Mouse (Mus musculus) MEL (cell line): ENCODE results near the gene Frrs1. TPM values are rescaled to one million over a fixed set of nuclear protein-coding genes. Genes with fewer than 3 reads are reported as not detected.

Experiments
- DNase-seq: peaks from one replicate; pipeline ENCODE4 v3.0.0; 2011; ENCODE audit warnings: low read depth, low spot score
- H3K27ac ChIP-seq: 2 replicates; pipeline ENCODE4 v1.5.1; 2012; ENCODE audit warnings: low read depth, mild to moderate bottlenecking, control low read depth, low read length, moderate library complexity; ENCODE audit not compliant: control insufficient read depth
- H3K27me3 ChIP-seq, 2 experiments: fragments of 150-350 bp in 1 of 2; sonication (generic) in 1 of 2; 2 replicates each; pipeline ENCODE4 v1.6.1; 2012; ENCODE audit warnings: low read length in 2 of 2, mild to moderate bottlenecking in 2 of 2, improper control_type of control experiment in 1 of 2, moderate library complexity in 1 of 2; ENCODE audit not compliant: insufficient read depth in 2 of 2, control insufficient read depth in 1 of 2
- H3K36me3 ChIP-seq, 2 experiments: 2 replicates each; pipeline ENCODE4 v1.6.1; 2012 to 2014; ENCODE audit warnings: low read length in 2 of 2, improper control_type of control experiment in 1 of 2, inconsistent platforms in 1 of 2, mild to moderate bottlenecking in 1 of 2; ENCODE audit not compliant: insufficient read depth in 2 of 2, control insufficient read depth in 1 of 2
- H3K4me1 ChIP-seq, 2 experiments: fragments of 150-350 bp in 1 of 2; sonication (generic) in 1 of 2; 2 replicates each; pipeline ENCODE4 v1.6.1; 2012; ENCODE audit warnings: low read length in 2 of 2, improper control_type of control experiment in 1 of 2, mild to moderate bottlenecking in 1 of 2; ENCODE audit not compliant: insufficient read depth in 2 of 2, control insufficient read depth in 1 of 2
- H3K4me3 ChIP-seq, 2 experiments: fragments of 150-350 bp in 1 of 2; sonication (generic) in 1 of 2; 2 replicates each; pipeline ENCODE4 v1.5.1; 2012; ENCODE audit warnings: low read depth in 2 of 2, low read length in 2 of 2, mild to moderate bottlenecking in 2 of 2, moderate library complexity in 2 of 2, control low read depth in 1 of 2, improper control_type of control experiment in 1 of 2; ENCODE audit not compliant: control insufficient read depth in 1 of 2, insufficient read depth in 1 of 2
- H3K79me2 ChIP-seq: 2 replicates; pipeline ENCODE4 v1.6.1; 2012; ENCODE audit warnings: mild to moderate bottlenecking, low read length, moderate library complexity; ENCODE audit not compliant: control insufficient read depth, poor library complexity, insufficient read depth
- H3K9ac ChIP-seq: 2 replicates; pipeline ENCODE4 v1.6.1; 2012; ENCODE audit warnings: low read depth, mild to moderate bottlenecking, control low read depth, low read length, moderate library complexity; ENCODE audit not compliant: control insufficient read depth, poor library complexity, severe bottlenecking
- H3K9me3 ChIP-seq: fragments of 150-350 bp; sonication (generic); replicated peaks from 2 replicates; pipeline ENCODE4 v1.6.1; 2012; ENCODE audit warnings: mild to moderate bottlenecking, low read length, improper control_type of control experiment, moderate library complexity; ENCODE audit not compliant: insufficient read depth
- BHLHE40 ChIP-seq: IDR thresholded peaks from 2 replicates; pipeline ENCODE4 v1.6.1; 2012; ENCODE audit warnings: low read depth, mild to moderate bottlenecking, inconsistent platforms, low read length, improper control_type of control experiment, borderline replicate concordance
- CTCF ChIP-seq, 3 experiments: IDR thresholded peaks in 2 of 3; conservative IDR thresholded peaks in 1 of 3; 2 replicates each; pipeline ENCODE4 v1.5.1; 2011 to 2012; ENCODE audit warnings: low read length in 3 of 3, low read depth in 2 of 3, mild to moderate bottlenecking in 2 of 3, improper control_type of control experiment in 1 of 3, inconsistent platforms in 1 of 3, mixed read lengths in 1 of 3, moderate library complexity in 1 of 3; ENCODE audit not compliant: control insufficient read depth in 1 of 3, insufficient read depth in 1 of 3, poor library complexity in 1 of 3, severe bottlenecking in 1 of 3
- GABPA ChIP-seq: IDR thresholded peaks from 2 replicates; pipeline ENCODE4 v1.6.1; 2012; ENCODE audit warnings: low read depth, mild to moderate bottlenecking, inconsistent platforms, low read length, improper control_type of control experiment, moderate library complexity
- MEF2A ChIP-seq: IDR thresholded peaks from 2 replicates; pipeline ENCODE4 v1.6.1; 2014; ENCODE audit warnings: low read depth, mild to moderate bottlenecking, inconsistent platforms, low read length, improper control_type of control experiment; ENCODE audit not compliant: poor library complexity, insufficient replicate concordance, severe bottlenecking; ENCODE audit errors: extremely low read depth
- MXI1 ChIP-seq: IDR thresholded peaks from 2 replicates; pipeline ENCODE4 v1.6.1; 2011; ENCODE audit warnings: mild to moderate bottlenecking, low read depth, low read length, improper control_type of control experiment
- NRF1 ChIP-seq: IDR thresholded peaks from 2 replicates; pipeline ENCODE4 v1.6.1; 2014; ENCODE audit warnings: low read depth, mild to moderate bottlenecking, inconsistent platforms, low read length, improper control_type of control experiment, moderate library complexity; ENCODE audit not compliant: poor library complexity, insufficient read depth, severe bottlenecking
- POLR2AphosphoS2 ChIP-seq: IDR thresholded peaks from 2 replicates; pipeline ENCODE4 v1.6.1; 2011; ENCODE audit warnings: low read length, improper control_type of control experiment
- POLR2AphosphoS5 ChIP-seq: IDR thresholded peaks from 2 replicates; pipeline ENCODE4 v1.6.1; 2012; ENCODE audit warnings: low read depth, borderline replicate concordance, mild to moderate bottlenecking, inconsistent platforms, low read length, moderate library complexity, mixed read lengths
- RCOR1 ChIP-seq: IDR thresholded peaks from 2 replicates; pipeline ENCODE4 v1.6.1; 2012; ENCODE audit warnings: low read depth, mild to moderate bottlenecking, inconsistent platforms, low read length, improper control_type of control experiment
- SIN3A ChIP-seq: IDR thresholded peaks from 2 replicates; pipeline ENCODE4 v1.6.1; 2012; ENCODE audit warnings: low read length, improper control_type of control experiment, inconsistent platforms
- SMC3 ChIP-seq: IDR thresholded peaks from 2 replicates; pipeline ENCODE4 v1.6.1; 2011; ENCODE audit warnings: low read depth, low read length, improper control_type of control experiment
- TAL1 ChIP-seq: IDR thresholded peaks from 2 replicates; pipeline ENCODE4 v1.6.1; 2012; ENCODE audit warnings: mild to moderate bottlenecking, inconsistent platforms, low read length, moderate library complexity, mixed read lengths
- TBP ChIP-seq: IDR thresholded peaks from 2 replicates; pipeline ENCODE4 v1.8.0; 2011; ENCODE audit warnings: low read depth, low read length, improper control_type of control experiment
- UBTF ChIP-seq: IDR thresholded peaks from 2 replicates; pipeline ENCODE4 v1.6.1; 2012; ENCODE audit warnings: low read depth, mild to moderate bottlenecking, inconsistent platforms, low read length, improper control_type of control experiment, moderate library complexity, borderline replicate concordance; ENCODE audit not compliant: insufficient read depth
- ZMIZ1 ChIP-seq: IDR thresholded peaks from 2 replicates; pipeline ENCODE4 v1.6.1; 2012; ENCODE audit warnings: low read depth, mild to moderate bottlenecking, inconsistent platforms, low read length, improper control_type of control experiment, moderate library complexity
- polyA plus RNA-seq, 2 experiments: library from polyadenylated mRNA; stranded (reverse) in 1 of 2; unstranded in 1 of 2; fragments of >175 nt in 1 of 2; fragments of >200 nt in 1 of 2; gene quantifications; 2 replicates each; pipeline versions ENCODE4 v1.2.1 to v1.2.4; 2012; ENCODE audit warnings: low replicate concordance in 2 of 2, low read depth in 1 of 2; ENCODE audit not compliant: insufficient read length in 2 of 2, insufficient read depth in 1 of 2, missing spikeins in 1 of 2
- total RNA-seq: library from RNA; depleted of rRNA; stranded (reverse); fragments of 300-350 nt; gene quantifications from 2 replicates; pipeline ENCODE4 v1.2.3, GENCODE M21; 2012

Frrs1 gene
- total and polyA plus RNA-seq, 3 experiments, result 78.5 to 625 (median 84.6) TPM

GRCm38 (mm10) chr3:116889358-116889757 is 30.1 kb downstream of the Frrs1 start:
- H3K4me1 ChIP-seq, result no peaks in the 10 kb centered on the region
- H3K4me3 ChIP-seq, result no peak overlapping the region
- H3K9me3 ChIP-seq, result no peaks in the 10 kb centered on the region
- no peaks in the 10 kb centered on the region for H3K27me3 ChIP-seq
- DNase-seq, result no peak
- H3K27ac ChIP-seq, result no peak overlapping the region
- TF ChIP-seq MEF2A (no peak), GABPA (no peak), UBTF (no peak), CTCF (IDR thresholded peaks at IDR 0.05 in 2 of 3, conservative IDR thresholded peaks at IDR 0.05 in 1 of 3; ENCODE audit: control insufficient read depth in 1 of 3, insufficient read depth in 1 of 3, low read depth in 2 of 3, low read length in 3 of 3, poor library complexity in 1 of 3, severe bottlenecking in 1 of 3) (no peak), POLR2AphosphoS5 (no peak), NRF1 (no peak), TBP (no peak), RCOR1 (no peak), POLR2AphosphoS2 (no peak), MXI1 (no peak)
- TF ChIP-seq, all 39 proteins: peak for 0
- H3K36me3 ChIP-seq, result peaks cover 2 to 35% of the 10 kb centered on the region in 2 experiments; a peak in 3 of 4 replicates
- H3K9ac ChIP-seq, result no peak overlapping the region
- H3K79me2 ChIP-seq, result no peaks in the 10 kb centered on the region

GRCm38 (mm10) chr3:116890576-116890975 is 31.3 kb downstream of the Frrs1 start:
- H3K4me1 ChIP-seq, result no peaks in the 10 kb centered on the region
- H3K9ac ChIP-seq, result no peak overlapping the region
- H3K36me3 ChIP-seq, result peaks cover 2 to 29% of the 10 kb centered on the region in 2 experiments; a peak in 3 of 4 replicates
- H3K27ac ChIP-seq, result no peak overlapping the region
- TF ChIP-seq TAL1 (no peak), SIN3A (no peak), ZMIZ1 (no peak), SMC3 (no peak), BHLHE40 (no peak)
- no peaks in the 10 kb centered on the region for H3K27me3 ChIP-seq
- no peak for DNase-seq
- H3K9me3 ChIP-seq, result no peaks in the 10 kb centered on the region
- H3K4me3 ChIP-seq, result no peak overlapping the region
- no peaks in the 10 kb centered on the region for H3K79me2 ChIP-seq
